Mouse (Mus musculus): ENCODE measurements at regions not wholly inside any gene's neighbourhood (a gene's known extent, or its start where the extent isn't known, plus 50 kb on each side); places are given as distances from the start of the nearest gene placed in this dataset.

GRCm38 (mm10) chr4:125270951-125271350 lies 143.3 kb upstream of the Zc3h12a start:
- Histone ChIP-seq H3K4me3 (ENCODE audit: control insufficient read depth, low read depth, low read length) (no peak overlapping the region), H3K27me3 (ENCODE audit: control insufficient read depth, insufficient read depth, low read length) (no peaks in the 10 kb centered on the region), H3K27ac (ENCODE audit: control insufficient read depth, insufficient read depth, low read depth, low read length) (no peak overlapping the region), H3K4me1 (ENCODE audit: control insufficient read depth, insufficient read depth, low read length) (no peaks in the 10 kb centered on the region; the same call in 1 of the 2 replicates), H3K36me3 (ENCODE audit: control insufficient read depth, insufficient read depth, low read length) (no peaks in the 10 kb centered on the region)
- TF ChIP-seq POLR2A (IDR thresholded peaks at IDR 0.05; ENCODE audit: control insufficient read depth, low read depth, low read length) (no peak), CTCF (IDR thresholded peaks at IDR 0.05; ENCODE audit: control insufficient read depth, insufficient read depth, insufficient replicate concordance, low read depth, low read length) (no peak)

GRCm38 (mm10) chr4:125266212-125266611 lies 138.6 kb upstream of the Zc3h12a start:
- Histone ChIP-seq H3K36me3 (ENCODE audit: control insufficient read depth, insufficient read depth, low read length) (no peaks in the 10 kb centered on the region), H3K4me3 (ENCODE audit: control insufficient read depth, low read depth, low read length) (no peak overlapping the region), H3K4me1 (ENCODE audit: control insufficient read depth, insufficient read depth, low read length) (peaks cover 4% of the 10 kb centered on the region; the same call in 1 of the 2 replicates), H3K27ac (ENCODE audit: control insufficient read depth, insufficient read depth, low read depth, low read length) (no peak overlapping the region), H3K27me3 (ENCODE audit: control insufficient read depth, insufficient read depth, low read length) (no peaks in the 10 kb centered on the region)
- no peak for TF ChIP-seq CTCF (IDR thresholded peaks at IDR 0.05; ENCODE audit: control insufficient read depth, insufficient read depth, insufficient replicate concordance, low read depth, low read length)
- no peak for TF ChIP-seq POLR2A (IDR thresholded peaks at IDR 0.05; ENCODE audit: control insufficient read depth, low read depth, low read length)

GRCm38 (mm10) chr4:125265575-125265974 lies 137.9 kb upstream of the Zc3h12a start:
- Histone ChIP-seq H3K36me3 (ENCODE audit: control insufficient read depth, insufficient read depth, low read length) (no peaks in the 10 kb centered on the region), H3K27me3 (ENCODE audit: control insufficient read depth, insufficient read depth, low read length) (no peaks in the 10 kb centered on the region), H3K4me1 (ENCODE audit: control insufficient read depth, insufficient read depth, low read length) (peaks cover 6% of the 10 kb centered on the region; the same call in 1 of the 2 replicates), H3K27ac (ENCODE audit: control insufficient read depth, insufficient read depth, low read depth, low read length) (no peak overlapping the region), H3K4me3 (ENCODE audit: control insufficient read depth, low read depth, low read length) (no peak overlapping the region)
- TF ChIP-seq CTCF (IDR thresholded peaks at IDR 0.05; ENCODE audit: control insufficient read depth, insufficient read depth, insufficient replicate concordance, low read depth, low read length) (peak; percentile 94), POLR2A (IDR thresholded peaks at IDR 0.05; ENCODE audit: control insufficient read depth, low read depth, low read length) (no peak)

- Histone ChIP-seq H3K4me1 (ENCODE audit: control insufficient read depth, insufficient read depth, low read length) (peaks cover 7% of the 10 kb centered on the region; the same call in 1 of the 2 replicates), H3K4me3 (ENCODE audit: control insufficient read depth, low read depth, low read length) (no peak overlapping the region), H3K27ac (ENCODE audit: control insufficient read depth, insufficient read depth, low read depth, low read length) (no peak overlapping the region), H3K27me3 (ENCODE audit: control insufficient read depth, insufficient read depth, low read length) (no peaks in the 10 kb centered on the region), H3K36me3 (ENCODE audit: control insufficient read depth, insufficient read depth, low read length) (no peaks in the 10 kb centered on the region)
- TF ChIP-seq CTCF (IDR thresholded peaks at IDR 0.05; ENCODE audit: control insufficient read depth, insufficient read depth, insufficient replicate concordance, low read depth, low read length) (no peak), POLR2A (IDR thresholded peaks at IDR 0.05; ENCODE audit: control insufficient read depth, low read depth, low read length) (no peak)
These were observed 137.4 kb upstream of the Zc3h12a start for GRCm38 (mm10) chr4:125265065-125265464.

GRCm38 (mm10) chr4:125261547-125261946 lies 133.9 kb upstream of the Zc3h12a start:
- Histone ChIP-seq H3K27ac (ENCODE audit: control insufficient read depth, insufficient read depth, low read depth, low read length) (no peak overlapping the region), H3K27me3 (ENCODE audit: control insufficient read depth, insufficient read depth, low read length) (no peaks in the 10 kb centered on the region), H3K4me1 (ENCODE audit: control insufficient read depth, insufficient read depth, low read length) (peaks cover 7% of the 10 kb centered on the region; the same call in 1 of the 2 replicates), H3K4me3 (ENCODE audit: control insufficient read depth, low read depth, low read length) (no peak overlapping the region), H3K36me3 (ENCODE audit: control insufficient read depth, insufficient read depth, low read length) (no peaks in the 10 kb centered on the region)
- no peak for TF ChIP-seq POLR2A (IDR thresholded peaks at IDR 0.05; ENCODE audit: control insufficient read depth, low read depth, low read length)
- no peak for TF ChIP-seq CTCF (IDR thresholded peaks at IDR 0.05; ENCODE audit: control insufficient read depth, insufficient read depth, insufficient replicate concordance, low read depth, low read length)

GRCm38 (mm10) chr4:125259306-125259705 lies 131.7 kb upstream of the Zc3h12a start:
- no peak overlapping the region for H3K27ac ChIP-seq (ENCODE audit: control insufficient read depth, insufficient read depth, low read depth, low read length)
- H3K36me3 ChIP-seq (ENCODE audit: control insufficient read depth, insufficient read depth, low read length) = no peaks in the 10 kb centered on the region
- H3K4me1 ChIP-seq (ENCODE audit: control insufficient read depth, insufficient read depth, low read length) = peaks cover 3% of the 10 kb centered on the region; the same call in 1 of the 2 replicates
- TF ChIP-seq CTCF (IDR thresholded peaks at IDR 0.05; ENCODE audit: control insufficient read depth, insufficient read depth, insufficient replicate concordance, low read depth, low read length) (no peak), POLR2A (IDR thresholded peaks at IDR 0.05; ENCODE audit: control insufficient read depth, low read depth, low read length) (no peak)
- H3K27me3 ChIP-seq (ENCODE audit: control insufficient read depth, insufficient read depth, low read length) = no peaks in the 10 kb centered on the region
- H3K4me3 ChIP-seq (ENCODE audit: control insufficient read depth, low read depth, low read length) = no peak overlapping the region

- no peak overlapping the region for H3K4me3 ChIP-seq (ENCODE audit: control insufficient read depth, low read depth, low read length)
- no peaks in the 10 kb centered on the region for H3K36me3 ChIP-seq (ENCODE audit: control insufficient read depth, insufficient read depth, low read length)
- no peak overlapping the region for H3K27ac ChIP-seq (ENCODE audit: control insufficient read depth, insufficient read depth, low read depth, low read length)
- H3K4me1 ChIP-seq (ENCODE audit: control insufficient read depth, insufficient read depth, low read length) = peaks cover 3% of the 10 kb centered on the region; the same call in 1 of the 2 replicates
- H3K27me3 ChIP-seq (ENCODE audit: control insufficient read depth, insufficient read depth, low read length) = no peaks in the 10 kb centered on the region
- TF ChIP-seq CTCF (IDR thresholded peaks at IDR 0.05; ENCODE audit: control insufficient read depth, insufficient read depth, insufficient replicate concordance, low read depth, low read length) = no peak
- TF ChIP-seq POLR2A (IDR thresholded peaks at IDR 0.05; ENCODE audit: control insufficient read depth, low read depth, low read length) = no peak
These were observed 130.3 kb upstream of the Zc3h12a start for GRCm38 (mm10) chr4:125257916-125258315.

- TF ChIP-seq POLR2A (IDR thresholded peaks at IDR 0.05; ENCODE audit: control insufficient read depth, low read depth, low read length) (no peak), CTCF (IDR thresholded peaks at IDR 0.05; ENCODE audit: control insufficient read depth, insufficient read depth, insufficient replicate concordance, low read depth, low read length) (no peak)
- no peak overlapping the region for H3K27ac ChIP-seq (ENCODE audit: control insufficient read depth, insufficient read depth, low read depth, low read length)
- no peaks in the 10 kb centered on the region for H3K4me1 ChIP-seq (ENCODE audit: control insufficient read depth, insufficient read depth, low read length)
These were observed 125.5 kb upstream of the Zc3h12a start for GRCm38 (mm10) chr4:125253161-125253560.

More at GRCm38 (mm10) chr4:125253161-125253560, 125.5 kb upstream of the Zc3h12a start:
- no peaks in the 10 kb centered on the region for H3K27me3 ChIP-seq (ENCODE audit: control insufficient read depth, insufficient read depth, low read length)
- no peak overlapping the region for H3K4me3 ChIP-seq (ENCODE audit: control insufficient read depth, low read depth, low read length)
- no peaks in the 10 kb centered on the region for H3K36me3 ChIP-seq (ENCODE audit: control insufficient read depth, insufficient read depth, low read length)

Measured in testis, adult 2 months (tissue).